Mouse (Mus musculus): ENCODE data around the gene Jam3.
"Not testable (repeated sequence)": the region's sequence is repeated elsewhere in the genome, so short reads cannot be mapped to it uniquely, and the experiment has no call there.

GRCm38 (mm10) chr9:27163661-27164060, 8.4 kb upstream of the Jam3 start:
- not testable (repeated sequence) for TF ChIP-seq POLR2A (IDR thresholded peaks at IDR 0.05; ENCODE audit: control insufficient read depth in 1 of 2, insufficient read depth in 1 of 2, low read depth in 1 of 2, low read length in 2 of 2, poor library complexity in 1 of 2); SIN3A (IDR thresholded peaks at IDR 0.05; ENCODE audit: low read length); MAX (IDR thresholded peaks at IDR 0.05; ENCODE audit: low read length); MAFK (IDR thresholded peaks at IDR 0.05; ENCODE audit: borderline replicate concordance, low read depth, low read length); TAL1 (IDR thresholded peaks at IDR 0.05; ENCODE audit: low read length); ZC3H11A (IDR thresholded peaks at IDR 0.05; ENCODE audit: low read depth, low read length); EP300 (IDR thresholded peaks at IDR 0.05; ENCODE audit: low read depth in 1 of 2, low read length in 2 of 2); CHD1 (IDR thresholded peaks at IDR 0.05; ENCODE audit: low read depth, low read length); CTCF (IDR thresholded peaks at IDR 0.05 in 2 of 3, conservative IDR thresholded peaks at IDR 0.05 in 1 of 3; ENCODE audit: control insufficient read depth in 1 of 3, insufficient read depth in 1 of 3, low read depth in 2 of 3, low read length in 3 of 3, poor library complexity in 1 of 3, severe bottlenecking in 1 of 3); TCF12 (IDR thresholded peaks at IDR 0.05; ENCODE audit: low read depth, low read length)
